Mouse (Mus musculus) neural tube, embryonic 12.5 days (tissue): Measurements from ENCODE around the gene Ptcd3. TPM values are rescaled to one million over a fixed set of nuclear protein-coding genes. Genes with fewer than 3 reads are reported as not detected.
"Not testable (repeated sequence)": the region's sequence is repeated elsewhere in the genome, so short reads cannot be mapped to it uniquely, and the experiment has no call there.

Source experiments
- ATAC-seq: fragments of 200-750 bp; cut with Nextera tagmentation; 2 replicates; pipeline ENCODE4 v1.8.0; 2017; ENCODE audit warnings: low read depth, mild to moderate bottlenecking, moderate TSS enrichment, moderate library complexity; ENCODE audit not compliant: low FRiP score
- H3K27ac ChIP-seq: fragments of 300-500 bp; sonication (generic); 2 replicates; pipeline ENCODE4 v1.5.1; 2016
- H3K27me3 ChIP-seq: fragments of 300-500 bp; sonication (generic); replicated peaks from 2 replicates; pipeline ENCODE4 v1.6.1; 2016; ENCODE audit warnings: mild to moderate bottlenecking
- H3K36me3 ChIP-seq: fragments of 300-500 bp; sonication (generic); 2 replicates; pipeline ENCODE4 v1.6.1; 2016; ENCODE audit warnings: mild to moderate bottlenecking
- H3K4me1 ChIP-seq: fragments of 300-500 bp; sonication (generic); 2 replicates; pipeline ENCODE4 v1.6.1; 2016
- H3K4me2 ChIP-seq: fragments of 300-500 bp; sonication (generic); replicated peaks from 2 replicates; pipeline ENCODE4 v1.6.1; 2016; ENCODE audit warnings: mild to moderate bottlenecking
- H3K4me3 ChIP-seq: fragments of 300-500 bp; sonication (generic); 2 replicates; pipeline ENCODE4 v1.5.1; 2016
- H3K9ac ChIP-seq: fragments of 300-500 bp; sonication (generic); 2 replicates; pipeline ENCODE4 v1.6.1; 2016; ENCODE audit warnings: mild to moderate bottlenecking
- H3K9me3 ChIP-seq: fragments of 300-500 bp; sonication (generic); 2 replicates; pipeline ENCODE4 v1.6.1; 2016; ENCODE audit warnings: mild to moderate bottlenecking
- WGBS: fragments of 180-500 bp; shearing (Covaris S2); methylation state at CpG from one replicate; pipeline ENCODE4 v1.1.7; 2016; 5-methylcytosine and 5-hydroxymethylcytosine counted together
- polyA plus RNA-seq: library from polyadenylated mRNA; unstranded; fragments of >200 nt; fragmentation: Nextera tagmentation; extraction: Ambion mirVana; gene quantifications from 2 replicates; pipeline ENCODE4 v1.2.1, GENCODE M21; 2016

The Ptcd3 gene
- polyA plus RNA-seq, 1 experiment from 2014 or later, result 112 TPM

- not testable (repeated sequence) for H3K4me1 ChIP-seq, H3K9ac ChIP-seq, ATAC-seq, H3K4me2 ChIP-seq, H3K27ac ChIP-seq, H3K9me3 ChIP-seq, H3K4me3 ChIP-seq, H3K27me3 ChIP-seq
- WGBS, result 91% methylated on average over 6 of the region's 6 CpGs
- H3K36me3 ChIP-seq, result peaks cover 29% of the 10 kb centered on the region
Observed at GRCm38 (mm10) chr6:71846906-71847305, 61.6 kb downstream of the Ptcd3 start.

GRCm38 (mm10) chr6:71840597-71841290 lies 67.8 kb downstream of the Ptcd3 start:
- Histone ChIP-seq H3K9me3 (no peaks in the 10 kb centered on the region), H3K36me3 (no peaks in the 10 kb centered on the region), H3K4me1 (no peaks in the 10 kb centered on the region), H3K27ac (no peak overlapping the region), H3K4me2 (no peak overlapping the region), H3K4me3 (no peak overlapping the region), H3K27me3 (no peaks in the 10 kb centered on the region), H3K9ac (no peak overlapping the region)
- 93% methylated on average over 1 of the region's 1 CpGs for WGBS
- ATAC-seq, result no peak

- H3K4me1 ChIP-seq, result no peaks in the 10 kb centered on the region
- no peak overlapping the region for H3K4me3 ChIP-seq
- no peak overlapping the region for H3K4me2 ChIP-seq
- H3K9me3 ChIP-seq, result no peaks in the 10 kb centered on the region
- ATAC-seq, result no peak
- H3K36me3 ChIP-seq, result 0 out of 2 replicates have a peak, but pooled peaks cover 3% of the 10 kb centered on the region
- no peak overlapping the region for H3K9ac ChIP-seq
- H3K27me3 ChIP-seq, result no peaks in the 10 kb centered on the region
- no peak overlapping the region for H3K27ac ChIP-seq
Observed at GRCm38 (mm10) chr6:71839815-71840214, 68.7 kb downstream of the Ptcd3 start.

- Histone ChIP-seq H3K4me3 (no peak overlapping the region), H3K36me3 (0 out of 2 replicates have a peak, but pooled peaks cover 3% of the 10 kb centered on the region), H3K4me1 (peaks cover 12% of the 10 kb centered on the region; the same call in 1 of the 2 replicates), H3K27me3 (no peaks in the 10 kb centered on the region), H3K27ac (no peak overlapping the region), H3K4me2 (no peak overlapping the region), H3K9ac (no peak overlapping the region), H3K9me3 (no peaks in the 10 kb centered on the region)
- 76% methylated on average over 2 of the region's 2 CpGs for WGBS
- ATAC-seq, result no peak
Observed at GRCm38 (mm10) chr6:71836811-71837210, 71.7 kb downstream of the Ptcd3 start.

GRCm38 (mm10) chr6:71831581-71831960 lies 77.0 kb downstream of the Ptcd3 start:
- H3K4me2 ChIP-seq, result peak overlapping the region; percentile 59
- H3K36me3 ChIP-seq, result 0 out of 2 replicates have a peak, but pooled peaks cover 3% of the 10 kb centered on the region
- no peaks in the 10 kb centered on the region for H3K9me3 ChIP-seq
- H3K27ac ChIP-seq, result peak overlapping the region; percentile 51
- ATAC-seq, result peak; percentile 100
- H3K27me3 ChIP-seq, result no peaks in the 10 kb centered on the region
- WGBS, result under 1% methylated on average over 21 of the region's 21 CpGs
- peaks cover 14% of the 10 kb centered on the region; the same call in 1 of the 2 replicates for H3K4me1 ChIP-seq
- H3K9ac ChIP-seq, result peak overlapping the region; percentile 73
- peak overlapping the region; percentile 73 for H3K4me3 ChIP-seq

GRCm38 (mm10) chr6:71830690-71831580 lies 77.6 kb downstream of the Ptcd3 start, which contains the start of gene Immt:
Immt (plus strand) TSS chr6:71831331.
- Histone ChIP-seq H3K36me3 (0 out of 2 replicates have a peak, but pooled peaks cover 3% of the 10 kb centered on the region), H3K4me2 (peak within 1 kb of the TSS; percentile 59), H3K4me3 (peak within 1 kb of the TSS; percentile 73), H3K27ac (peak within 1 kb of the TSS; percentile 51), H3K27me3 (no peaks in the 10 kb centered on the region), H3K9ac (peak within 1 kb of the TSS; percentile 73), H3K9me3 (no peaks in the 10 kb centered on the region), H3K4me1 (peaks cover 14% of the 10 kb centered on the region; the same call in 1 of the 2 replicates)
- WGBS, result under 1% methylated on average over 64 of the region's 64 CpGs
- peak; percentile 100 for ATAC-seq

Other genes starting within 250 kb of the Ptcd3 start
- gene Reep1, start 201.2 kb downstream of the Ptcd3 start, polyA plus RNA-seq, result 141 and 158 TPM in 2 replicates
- 46.3 and 48.6 TPM in 2 replicates for gene Mrpl35, start 81.8 kb downstream of the Ptcd3 start, polyA plus RNA-seq
- gene Immt, start 77.4 kb downstream of the Ptcd3 start, polyA plus RNA-seq, result 155 and 162 TPM in 2 replicates
- 26.7 and 28.9 TPM in 2 replicates for gene Polr1a, start 303 bp upstream of the Ptcd3 start, polyA plus RNA-seq
- gene St3gal5, start 188.8 kb upstream of the Ptcd3 start, polyA plus RNA-seq, result 49.3 and 49.4 TPM in 2 replicates